Mouse (Mus musculus): ENCODE measurements around the gene Srarp. TPM values are rescaled to one million over a fixed set of nuclear protein-coding genes. Genes with fewer than 3 reads are reported as not detected.

Srarp gene
- not detected for total RNA-seq (2023)

DNA sequence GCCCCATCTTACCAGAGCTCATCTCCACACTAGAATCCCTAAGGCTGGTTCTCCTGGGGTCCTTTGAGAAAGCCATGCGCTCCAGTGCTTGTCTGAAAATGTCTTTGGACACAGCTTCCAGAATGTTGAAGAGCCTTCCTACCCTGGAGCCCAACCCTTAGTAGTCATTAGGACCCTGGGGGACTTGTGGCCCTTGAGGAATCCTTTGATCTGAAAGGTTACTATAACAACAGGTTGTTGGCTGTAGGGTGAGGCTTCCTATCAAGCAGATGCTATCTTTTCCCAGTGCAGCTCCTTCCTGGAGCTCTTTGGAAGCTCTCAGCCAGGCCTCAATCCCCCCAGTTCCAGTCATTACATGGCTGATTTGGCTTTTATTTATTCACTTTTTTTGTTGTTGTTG, at the start of gene Srarp:
TSS of gene Srarp (minus strand) at position 132 of the 400 bp plus-strand sequence.

GRCm38 (mm10) chr4:141444451-141445327, 8.8 kb upstream of the Srarp start, which contains the start of gene Zbtb17:
Zbtb17 (plus strand) TSS chr4:141444654.

DNA sequence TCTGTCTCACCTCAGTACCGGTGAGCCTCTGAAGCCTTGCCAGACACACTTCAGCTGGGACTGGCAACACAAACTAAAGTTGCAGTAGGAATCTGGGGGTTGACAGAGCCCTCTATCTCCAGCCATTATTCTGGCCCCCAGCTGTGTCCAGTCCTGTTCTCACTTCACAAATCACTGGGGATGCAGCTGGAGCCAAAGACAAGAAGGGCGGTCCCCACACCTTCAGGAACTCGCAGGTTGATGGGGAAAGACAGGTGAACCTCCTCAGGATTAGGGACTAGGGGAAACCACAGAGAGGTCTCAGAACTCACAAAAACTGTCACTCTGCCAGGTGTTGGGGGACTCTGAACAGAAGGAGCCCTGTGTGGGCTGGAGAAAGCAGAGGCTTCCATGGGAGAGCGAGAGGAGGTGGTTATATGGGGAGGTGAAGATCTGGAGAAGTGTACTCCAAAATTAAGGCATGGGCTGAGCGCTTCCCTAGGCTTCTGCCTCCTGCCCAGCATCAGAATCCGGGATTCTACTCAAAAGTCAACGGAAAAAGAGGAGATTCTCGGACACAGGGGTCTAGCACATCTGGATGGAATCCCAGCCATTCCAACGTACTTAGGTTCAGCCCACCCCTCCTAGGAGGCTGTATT, 15.6 kb downstream of the Srarp start, which contains the start of gene Hspb7:
TSS of gene Hspb7 (plus strand) at position 588 of the 638 bp plus-strand sequence.

GRCm38 (mm10) chr4:141415924-141416323, 20.0 kb downstream of the Srarp start, which contains the start of gene Clcnkb:
Clcnkb (minus strand) TSS chr4:141416014.

GRCm38 (mm10) chr4:141398545-141398944, 37.4 kb downstream of the Srarp start, which contains the start of gene Clcnka:
Clcnka (minus strand) TSS chr4:141398724.

Other genes starting within 250 kb of the Srarp start
- gene Rsg1, start 222.1 kb downstream of the Srarp start, total RNA-seq (2023), result 2.3 TPM
- gene Arhgef19, start 196.6 kb downstream of the Srarp start, total RNA-seq (2023), result not detected
- gene Epha2, start 134.9 kb downstream of the Srarp start, total RNA-seq (2023), result 1.2 TPM
- not detected for gene Fam131c, start 67.9 kb downstream of the Srarp start, total RNA-seq (2023)
- not detected for gene Clcnka, start 37.4 kb downstream of the Srarp start, total RNA-seq (2023)
- not detected for gene Clcnkb, start 20.1 kb downstream of the Srarp start, total RNA-seq (2023)
- not detected for gene Hspb7, start 15.3 kb downstream of the Srarp start, total RNA-seq (2023)
- gene Zbtb17, start 8.5 kb upstream of the Srarp start, total RNA-seq (2023), result 40.0 TPM
- 55.5 TPM for gene Spen, start 102.5 kb upstream of the Srarp start, total RNA-seq (2023)
- gene Fblim1, start 170.0 kb upstream of the Srarp start, total RNA-seq (2023), result not detected
- gene Tmem82, start 182.5 kb upstream of the Srarp start, total RNA-seq (2023), result 0.34 TPM
- gene Slc25a34, start 187.7 kb upstream of the Srarp start, total RNA-seq (2023), result not detected
- 35.0 TPM for gene Plekhm2, start 228.8 kb upstream of the Srarp start, total RNA-seq (2023)
- gene Rsc1a1, start 249.5 kb upstream of the Srarp start, total RNA-seq (2023), result 6.6 TPM